Mouse (Mus musculus) activated CD4-positive, CD25-positive, alpha-beta regulatory T cell (primary cell): ENCODE results near the gene Myb. TPM values are rescaled to one million over a fixed set of nuclear protein-coding genes. Genes with fewer than 3 reads are reported as not detected.

Source experiments
- polyA plus RNA-seq, 2 experiments: library from polyadenylated mRNA; unstranded; fragments of 100-300 nt; shearing (Covaris generic); gene quantifications; one replicate each; pipeline ENCODE4 v1.2.1; 2017

Gene Myb
- 10 to 100 TPM; 25.1 to 34.5 TPM for polyA plus RNA-seq

GRCm38 (mm10) chr10:21160537-21161358 lies at the start of gene Myb:
Myb (minus strand) TSS chr10:21160984.

Other genes with a start within 250 kb of the Myb start
- 1 to 10 TPM; 5.8 to 6.6 TPM for gene Ahi1, start 208.4 kb downstream of the Myb start, polyA plus RNA-seq
- 100 to 1,000 TPM in 1 of 2 experiments, 10 to 100 TPM in 1; 75.8 to 104 TPM for gene Hbs1l, start 135.0 kb upstream of the Myb start, polyA plus RNA-seq
- gene Aldh8a1, start 216.3 kb upstream of the Myb start, polyA plus RNA-seq = under 1 TPM in 1 of 2 experiments, not detected in 1; 0.86 TPM